Mouse (Mus musculus) adrenal gland, postnatal 10 days (tissue): ENCODE data around the gene Pwwp2b. TPM values are rescaled to one million over a fixed set of nuclear protein-coding genes. Genes with fewer than 3 reads are reported as not detected.

Experiments used
- DNase-seq: peaks from one replicate; pipeline ENCODE4 v3.0.0; 2021; ENCODE audit warnings: mixed read lengths
- total RNA-seq, 2 experiments: library from RNA; stranded (reverse); gene quantifications; 2 replicates each; pipeline ENCODE4 v1.2.3; 2021

Pwwp2b gene
- total RNA-seq, 2 experiments from 2014 or later, result 9.2 to 22.2 TPM

DNA sequence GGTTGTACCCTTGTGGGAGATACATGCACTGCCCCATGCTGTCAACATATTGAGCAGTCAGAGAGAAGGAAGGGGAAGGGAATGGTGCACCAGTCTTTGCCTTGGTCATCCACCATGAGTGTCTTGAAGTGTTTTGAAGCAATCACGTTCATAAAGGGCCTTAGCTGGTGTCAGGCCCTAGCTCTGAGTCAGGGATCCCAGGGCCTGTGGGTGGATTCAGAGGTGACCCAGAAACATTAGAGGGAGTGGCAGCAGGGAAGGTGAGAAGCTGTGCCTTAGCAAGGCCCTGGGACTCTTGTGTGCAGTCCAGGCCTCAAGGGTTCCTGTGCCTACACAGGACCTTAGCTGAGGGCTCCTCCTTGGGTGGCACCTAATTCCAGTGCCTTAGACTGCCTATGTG lies 24.2 kb upstream of the Pwwp2b start:
- DNase-seq, result no peak

DNA sequence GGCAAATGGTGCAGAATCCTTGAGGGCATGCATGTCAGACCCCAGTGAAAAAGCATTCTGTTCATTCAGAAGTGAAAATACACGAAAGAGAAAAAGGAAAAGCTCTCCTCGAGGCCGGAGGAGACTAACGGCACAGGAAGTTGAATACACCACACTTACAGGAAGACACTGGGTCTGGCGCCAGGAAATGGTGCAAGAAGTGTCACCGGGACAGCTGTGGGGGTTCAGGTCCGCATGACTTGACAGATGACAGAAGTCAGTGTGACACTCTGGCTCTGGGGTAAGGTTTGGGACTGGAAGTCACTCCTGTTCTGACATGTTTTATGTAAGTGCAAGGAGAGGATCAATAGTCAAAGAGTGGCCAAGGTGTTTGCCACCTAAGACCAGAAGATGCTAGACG lies 23.6 kb upstream of the Pwwp2b start:
- DNase-seq, result no peak

DNA sequence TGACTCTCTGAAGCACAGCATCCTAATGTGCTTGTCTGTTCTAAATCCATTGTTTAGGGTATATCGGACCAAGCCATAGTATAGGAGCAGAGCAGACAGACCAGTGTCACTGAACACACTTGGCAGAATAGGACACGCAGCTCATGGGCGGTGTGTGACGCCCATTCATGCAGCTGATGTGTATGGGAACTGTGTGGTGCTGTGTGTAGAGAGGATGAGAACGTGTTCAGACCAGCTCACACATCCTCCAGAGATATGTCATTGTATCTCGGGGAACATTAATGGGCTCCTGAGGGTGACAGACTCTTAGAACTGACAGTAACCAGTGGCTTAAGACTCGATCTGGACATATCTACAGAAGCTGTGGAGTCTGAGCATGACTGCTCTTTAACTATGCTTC lies 21.9 kb upstream of the Pwwp2b start:
- no peak for DNase-seq

DNA sequence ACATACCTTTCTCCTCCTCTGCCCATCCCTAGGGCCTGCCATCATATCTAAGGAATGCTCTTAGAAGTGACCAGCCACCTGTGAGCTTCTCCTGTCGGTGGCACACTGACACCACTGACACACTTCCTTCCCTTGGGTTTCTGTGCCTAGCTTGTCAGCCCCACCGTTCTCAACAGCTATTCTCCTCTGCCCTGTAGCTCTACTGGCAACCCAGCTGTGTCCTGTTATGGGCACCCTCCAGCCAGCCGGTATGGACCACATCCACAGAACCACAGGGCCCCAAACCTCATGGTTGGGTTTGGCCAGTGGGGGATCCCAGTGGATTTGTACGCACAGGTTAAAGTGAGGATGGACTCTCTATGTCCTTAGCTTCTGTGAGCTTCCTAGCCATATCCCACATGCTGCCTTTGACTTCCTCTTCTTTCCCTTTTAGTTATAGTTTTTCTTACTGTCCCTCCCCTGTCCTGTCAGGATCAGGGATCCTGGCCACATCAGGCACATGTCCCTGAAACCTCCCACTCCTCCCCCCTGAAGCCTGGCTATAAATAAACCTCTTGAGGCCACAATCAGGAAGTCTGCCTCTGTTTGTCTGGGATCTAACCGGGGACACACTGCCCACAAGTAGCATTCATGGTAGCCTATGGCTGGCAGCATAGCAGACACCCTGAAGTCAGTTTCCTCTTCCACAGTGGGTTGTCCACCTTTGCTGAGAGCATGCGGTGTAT lies 19.7 kb upstream of the Pwwp2b start:
- no peak for DNase-seq

DNA sequence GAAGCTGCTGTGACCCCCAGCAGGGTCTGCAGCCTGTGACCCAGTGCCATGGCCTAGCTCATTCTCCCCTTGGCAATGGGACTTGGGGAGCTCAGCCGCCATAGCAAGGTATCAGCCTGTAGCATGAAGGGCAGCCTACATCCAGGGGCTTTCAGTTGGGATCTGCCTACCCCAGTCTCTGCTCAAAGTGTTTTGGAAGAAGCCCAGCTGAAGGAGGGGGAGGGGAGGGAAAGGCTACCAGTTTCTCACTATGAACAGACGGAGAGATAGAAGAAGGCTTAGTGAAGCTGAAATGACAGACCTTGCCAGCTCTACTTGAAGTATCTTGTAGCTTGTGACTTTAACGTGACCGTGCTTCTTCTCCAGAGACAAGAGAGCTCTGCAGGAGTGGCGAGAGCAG lies 18.4 kb upstream of the Pwwp2b start:
- DNase-seq, result no peak

DNA sequence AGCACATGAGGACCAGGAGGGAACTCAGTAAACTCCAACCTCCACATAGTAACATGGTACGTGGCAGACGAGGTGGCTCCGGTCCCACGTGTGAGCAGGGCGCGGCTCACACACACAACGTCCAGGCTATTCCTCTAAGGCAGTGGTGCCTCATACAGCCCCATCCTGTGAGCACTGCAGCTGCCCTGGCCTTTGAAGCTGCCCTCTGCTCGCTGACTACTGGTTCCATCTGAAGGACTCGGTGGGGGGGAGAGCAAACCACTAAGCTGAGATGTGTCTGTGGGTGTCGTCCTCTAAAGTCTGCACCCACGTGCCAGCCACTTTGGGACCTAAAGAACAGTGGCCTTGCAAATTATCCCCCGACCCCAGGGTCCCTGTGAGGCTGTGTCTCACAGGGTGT lies 18.0 kb upstream of the Pwwp2b start:
- DNase-seq, result no peak

DNA sequence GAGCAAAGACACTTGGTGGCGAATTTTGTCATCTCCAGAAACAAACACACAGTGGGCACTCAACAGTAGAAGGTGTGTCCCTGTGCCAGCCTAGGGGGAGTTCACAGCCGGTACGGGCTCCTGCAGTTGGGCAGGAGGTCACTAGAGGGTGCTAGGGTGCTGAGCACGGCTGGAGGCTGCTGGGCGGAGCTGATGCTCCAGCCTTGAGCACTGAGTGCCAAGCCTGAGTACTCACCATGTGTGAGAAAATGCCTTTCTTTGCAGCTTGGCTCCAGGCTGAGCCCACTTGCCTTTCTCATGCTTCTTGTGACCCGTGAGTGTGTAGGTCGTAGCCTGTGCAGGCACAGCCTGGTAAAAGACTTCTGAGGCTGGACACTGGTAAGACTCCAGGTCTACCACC lies 14.6 kb upstream of the Pwwp2b start:
- DNase-seq, result peak; percentile 94

DNA sequence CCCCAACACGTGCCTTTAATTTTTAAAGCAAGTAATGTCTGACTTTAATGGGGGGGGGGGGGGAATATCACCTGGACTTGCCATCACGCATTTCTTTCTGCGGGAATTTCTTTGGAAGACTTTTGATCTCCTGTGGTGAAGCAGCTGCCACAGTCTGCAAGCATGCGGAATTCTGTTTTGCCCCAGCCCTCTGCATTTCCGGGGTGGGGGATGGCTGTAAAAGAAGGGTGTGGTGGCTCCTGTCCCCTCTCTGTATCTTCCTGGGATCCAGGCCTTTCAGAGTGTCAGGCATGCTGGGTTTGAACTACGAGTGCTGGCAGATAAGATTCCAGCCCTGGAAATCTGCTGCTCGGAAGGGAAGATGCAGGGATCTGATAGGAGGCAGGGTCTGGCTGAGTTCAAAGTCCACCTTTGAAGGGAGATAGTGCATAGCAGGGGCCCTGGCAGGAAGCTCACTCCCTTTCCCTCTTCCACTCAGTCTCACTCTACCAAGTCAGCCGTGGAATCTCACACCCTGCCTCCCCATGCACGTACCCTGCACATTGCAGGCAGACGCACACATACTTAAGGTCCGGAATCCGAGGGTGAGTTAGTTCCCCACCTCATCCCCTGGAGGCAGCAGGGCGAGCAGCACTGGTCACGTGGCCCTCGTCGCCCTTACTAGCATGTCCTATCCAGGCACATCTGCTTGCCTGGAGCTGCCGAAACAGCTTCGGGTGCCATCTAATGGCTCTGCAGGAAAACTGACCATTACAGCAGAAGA lies 13.7 kb upstream of the Pwwp2b start:
- DNase-seq, result peak; percentile 71

DNA sequence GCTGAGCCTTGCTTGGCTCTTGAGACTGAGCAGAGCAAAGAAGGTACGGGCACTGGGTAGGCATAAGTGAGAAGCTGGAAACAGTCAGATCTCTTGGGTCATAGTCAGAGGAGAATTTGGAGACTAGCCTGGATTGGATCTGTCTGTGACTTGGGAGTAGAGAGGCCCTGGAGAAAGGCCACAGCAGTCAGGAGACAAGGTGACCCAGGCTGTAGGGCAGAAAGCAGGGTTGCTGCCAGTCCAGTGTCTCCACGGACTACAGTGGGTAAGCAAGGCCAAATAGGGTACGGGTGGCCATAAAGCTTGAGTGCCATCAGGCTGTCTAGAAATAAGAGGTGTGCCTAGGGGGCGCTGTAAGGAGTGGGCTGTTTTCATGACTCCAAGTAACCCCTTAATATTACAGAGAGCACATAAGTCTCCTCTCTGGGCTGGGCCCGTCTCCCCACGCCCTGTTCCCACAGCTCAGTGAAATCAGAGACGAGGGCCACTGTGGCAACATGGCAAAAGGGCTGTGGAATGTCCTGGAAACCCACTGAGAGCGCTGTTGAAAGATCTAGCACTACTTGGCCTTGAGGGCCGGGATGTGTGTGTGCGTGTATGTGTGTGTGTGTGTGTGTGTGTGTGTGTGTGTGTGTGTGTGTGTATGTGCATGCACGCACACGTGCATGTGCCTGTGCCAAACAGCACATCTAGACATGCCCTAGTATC lies 12.5 kb upstream of the Pwwp2b start:
- DNase-seq, result peak; percentile 62

DNA sequence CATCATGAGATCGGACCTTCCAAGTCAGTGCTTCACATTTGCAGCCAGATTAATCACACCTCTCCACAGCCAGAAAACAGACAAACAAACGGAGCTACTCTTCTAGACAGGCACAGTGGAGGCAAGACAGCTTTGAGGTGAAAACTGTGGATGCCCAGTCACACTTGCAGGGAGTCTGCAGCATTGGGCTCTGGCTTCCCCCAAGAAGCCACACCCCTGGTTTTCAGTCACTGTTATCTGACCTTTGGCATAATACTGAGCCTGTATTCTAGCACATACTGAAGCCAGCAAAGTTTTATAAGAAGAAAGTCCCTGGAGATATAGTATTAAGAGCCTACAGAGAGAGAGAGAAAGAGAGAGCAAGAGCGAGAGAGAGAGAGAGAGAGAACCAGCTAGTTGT lies 8.8 kb upstream of the Pwwp2b start:
- no peak for DNase-seq

DNA sequence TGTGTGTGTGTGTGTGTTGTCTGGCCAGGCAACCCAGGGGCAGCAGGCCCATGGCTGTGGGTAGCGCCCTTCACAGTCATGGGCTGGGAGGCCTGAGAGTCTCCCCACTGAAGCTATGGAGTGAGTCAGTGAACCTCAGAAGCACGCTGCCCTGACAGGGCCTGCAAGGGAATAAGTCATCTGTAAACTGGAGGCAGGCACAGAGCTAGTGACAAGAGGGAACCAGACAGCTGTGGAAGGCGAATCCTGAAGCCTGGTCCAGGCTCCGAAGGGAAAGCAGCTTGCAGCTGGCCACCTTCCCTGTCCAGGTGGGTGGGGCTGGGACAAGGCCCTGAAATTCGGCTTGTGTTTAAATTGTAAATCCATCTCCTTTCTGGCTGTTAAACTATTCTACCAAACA lies 2.2 kb upstream of the Pwwp2b start:
- peak; percentile 51 for DNase-seq

DNA sequence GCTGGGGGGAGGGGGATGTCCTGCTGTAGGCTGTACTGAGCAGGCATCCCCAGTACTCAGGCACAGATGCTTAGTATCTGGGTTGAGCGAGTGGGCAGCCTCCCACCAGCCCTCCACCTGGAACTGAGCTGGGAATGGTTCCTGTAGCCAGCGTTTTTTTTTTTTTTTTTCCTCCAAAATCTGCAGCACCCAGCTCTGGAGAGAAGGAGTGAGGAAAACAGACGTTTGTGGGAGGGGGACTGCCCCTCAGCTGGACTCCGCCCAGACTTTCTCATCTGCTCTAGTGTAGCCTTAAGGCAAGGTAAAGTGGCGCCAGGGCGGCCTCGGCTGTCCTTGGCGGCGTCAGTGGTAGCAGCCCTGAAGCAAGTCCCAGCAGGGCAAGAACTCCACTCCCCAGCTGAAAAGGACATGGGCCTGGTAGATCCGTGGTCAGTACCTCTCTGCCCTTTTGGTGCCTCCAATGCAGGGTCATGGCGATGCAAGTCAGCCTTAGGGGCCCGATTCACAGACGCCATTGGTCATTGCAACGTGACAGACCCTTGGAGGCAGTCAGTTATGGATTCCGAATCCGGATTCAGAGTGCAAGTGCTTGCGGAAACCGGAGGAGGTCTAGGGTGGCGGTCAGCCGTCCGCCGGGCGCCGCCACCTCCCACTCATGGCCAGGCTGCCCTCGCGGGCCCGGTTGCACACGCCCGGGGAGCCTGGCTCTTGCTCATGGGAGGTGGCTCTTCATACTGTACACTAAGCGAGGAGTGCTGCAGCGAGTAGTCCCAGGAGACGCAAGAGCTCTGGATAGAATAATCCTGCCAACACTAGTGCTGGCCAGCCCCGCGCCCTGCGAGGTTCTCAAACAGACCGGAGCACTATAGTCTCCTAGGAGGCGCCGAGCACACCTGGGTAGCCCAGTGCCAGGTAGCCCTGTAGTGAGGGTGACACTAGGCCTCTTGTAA lies 1.1 kb upstream of the Pwwp2b start:
- peak; percentile 79 for DNase-seq

DNA sequence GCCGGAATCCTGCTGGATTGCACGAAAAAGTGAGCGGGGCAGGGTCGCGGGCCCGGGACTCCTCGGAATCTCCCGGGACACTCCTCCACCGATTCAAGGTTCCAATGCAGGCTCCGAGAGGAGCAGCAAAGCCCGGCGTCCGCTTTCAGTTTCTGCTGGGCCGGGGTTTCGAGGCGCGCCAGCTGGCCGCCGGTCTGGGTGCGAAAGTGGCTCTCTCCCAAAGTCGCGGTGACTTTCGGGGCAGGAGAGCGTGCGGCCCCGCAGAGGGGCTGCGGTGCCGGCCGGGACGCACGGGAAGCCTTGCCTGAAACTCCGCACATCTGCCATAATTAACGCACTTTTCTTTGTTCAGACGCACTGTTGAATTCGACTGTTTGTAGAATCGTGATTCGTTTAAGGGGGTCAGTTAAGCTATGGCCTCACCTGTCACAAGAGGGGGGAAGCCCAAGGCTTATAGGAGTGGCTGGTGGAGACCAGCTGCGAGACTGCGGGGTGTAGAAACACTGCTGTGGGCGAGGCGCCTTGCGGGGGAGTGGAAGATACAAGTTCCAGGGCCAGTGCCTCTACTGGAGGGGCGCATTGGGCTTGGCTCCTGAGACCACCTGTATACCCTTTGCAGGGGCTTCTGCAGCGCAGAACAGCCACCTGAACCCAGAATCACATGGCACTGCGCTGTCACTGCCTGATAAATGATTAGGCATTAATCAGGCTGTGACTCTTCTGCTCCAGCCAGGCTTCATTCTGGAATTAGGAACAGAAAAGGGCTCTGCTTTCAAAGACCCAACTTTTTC lies 528 bp downstream of the Pwwp2b start:
- DNase-seq, result peak; percentile 47

DNA sequence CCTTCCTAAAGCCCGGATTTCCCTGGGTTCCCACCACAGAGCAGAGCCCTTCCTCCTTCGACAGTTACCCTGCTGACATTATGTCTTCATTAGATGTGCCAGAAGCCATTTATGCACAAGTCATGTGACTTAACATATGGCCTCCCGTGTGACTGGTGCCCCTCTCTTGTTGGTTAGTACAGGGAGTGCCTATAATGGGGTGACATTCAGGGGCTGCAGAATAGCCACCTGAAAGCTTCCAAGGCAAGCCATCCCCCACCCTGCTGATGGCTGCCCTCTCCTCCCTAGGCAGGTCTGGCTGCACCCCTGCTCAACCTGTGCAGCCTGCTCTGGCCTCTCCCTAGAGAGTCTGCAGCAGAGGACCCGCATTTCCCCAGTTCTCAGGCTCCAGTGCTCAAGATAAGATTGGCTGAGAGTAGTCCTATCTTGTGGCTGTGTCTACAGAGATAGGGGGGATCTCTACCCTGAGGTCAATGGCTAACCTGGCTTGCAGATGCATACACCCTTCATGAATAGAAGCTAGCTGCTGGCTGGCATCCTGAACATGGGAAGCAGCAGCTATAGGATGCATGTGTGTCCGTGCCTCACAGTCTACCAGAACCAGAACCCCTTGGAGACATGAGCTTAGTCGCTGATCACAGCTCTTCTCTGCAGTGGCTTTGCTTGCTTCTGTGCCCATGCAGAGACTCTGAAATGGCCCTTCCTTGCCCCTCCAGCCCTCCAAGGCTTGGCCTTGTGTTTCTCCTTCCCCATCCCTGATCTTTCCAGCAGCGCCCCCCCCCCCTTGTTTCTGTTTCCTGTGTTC lies 1.3 kb downstream of the Pwwp2b start:
- DNase-seq, result no peak

DNA sequence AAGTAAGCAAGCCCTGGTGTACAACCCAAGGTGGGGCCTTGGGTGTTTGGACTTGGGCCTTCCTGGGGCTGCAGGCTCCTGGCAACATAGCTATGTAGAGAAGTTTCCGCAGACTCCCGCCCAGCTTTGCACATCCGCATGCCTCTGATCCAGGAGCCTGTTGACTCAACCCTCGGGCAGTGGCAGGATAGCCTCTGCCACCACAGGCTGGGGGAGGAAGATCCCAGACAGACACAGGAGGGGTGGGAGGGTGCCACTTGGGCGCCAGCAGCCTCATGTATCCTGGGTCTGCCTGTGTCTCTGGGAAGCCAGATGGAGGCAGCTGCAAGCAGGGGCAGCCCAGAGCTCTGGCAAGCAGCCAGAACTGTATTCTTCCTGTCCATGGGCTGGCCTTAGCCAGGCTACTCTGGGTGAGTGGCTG lies 3.6 kb downstream of the Pwwp2b start:
- peak; percentile 79 for DNase-seq

DNA sequence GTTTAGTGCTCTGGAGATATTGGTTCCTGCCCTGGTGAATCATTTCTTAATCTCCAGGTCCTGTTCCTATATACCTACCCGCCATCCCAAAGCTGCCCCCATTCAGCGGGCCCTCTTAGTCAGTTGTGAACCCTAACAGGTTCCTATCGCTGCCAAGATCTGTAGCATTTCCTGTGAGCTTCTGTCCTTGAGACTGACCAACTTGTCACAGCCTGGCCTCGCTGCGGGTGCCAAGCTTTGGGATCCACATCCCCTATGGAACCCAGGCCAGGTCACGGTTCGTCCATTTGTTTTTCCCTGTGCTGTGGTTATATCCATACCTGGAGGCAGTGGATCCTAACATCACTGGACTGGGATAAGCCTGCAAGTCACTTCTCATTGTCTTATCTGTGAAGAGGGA lies 4.3 kb downstream of the Pwwp2b start:
- DNase-seq, result peak; percentile 50

DNA sequence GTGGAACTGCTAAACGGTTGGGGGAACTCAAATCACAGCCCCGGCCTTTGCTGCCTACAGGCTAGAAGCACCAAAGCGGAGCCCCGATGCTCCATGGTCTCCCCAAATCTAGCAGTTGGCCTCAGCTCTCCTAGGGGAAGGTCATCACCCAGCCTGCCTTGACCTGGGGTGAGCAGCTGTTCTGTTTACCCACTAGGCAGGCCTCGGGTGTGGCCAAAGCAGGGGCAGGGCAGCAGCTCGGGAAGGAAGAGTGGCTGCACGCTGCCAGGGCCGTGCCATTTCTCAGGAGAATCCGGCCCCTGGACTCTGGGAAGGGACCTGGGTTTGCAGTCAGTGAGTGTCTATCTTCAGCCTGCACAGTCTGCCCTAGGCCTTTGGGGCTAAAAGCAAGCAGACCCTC lies 4.7 kb downstream of the Pwwp2b start:
- DNase-seq, result peak; percentile 67

DNA sequence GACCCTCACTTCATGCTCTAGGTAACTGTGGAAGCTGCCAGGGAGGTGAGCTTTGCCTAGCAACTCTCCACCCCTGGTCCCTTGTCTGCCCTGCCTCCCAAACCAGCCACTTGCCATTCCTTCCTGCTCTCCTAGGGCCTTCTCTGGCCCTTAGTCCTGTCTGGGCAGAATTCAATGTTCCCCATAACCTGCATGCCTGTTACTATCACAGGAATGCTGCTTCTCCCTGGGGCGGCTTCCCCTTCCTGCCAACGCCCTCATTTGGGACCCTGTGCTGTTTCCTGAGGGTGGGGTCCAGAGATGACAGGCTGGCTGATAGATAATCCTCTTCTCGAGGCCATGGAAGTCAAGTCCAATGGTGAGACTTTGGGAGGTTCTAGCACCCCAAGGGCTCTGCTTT lies 5.2 kb downstream of the Pwwp2b start:
- no peak for DNase-seq

DNA sequence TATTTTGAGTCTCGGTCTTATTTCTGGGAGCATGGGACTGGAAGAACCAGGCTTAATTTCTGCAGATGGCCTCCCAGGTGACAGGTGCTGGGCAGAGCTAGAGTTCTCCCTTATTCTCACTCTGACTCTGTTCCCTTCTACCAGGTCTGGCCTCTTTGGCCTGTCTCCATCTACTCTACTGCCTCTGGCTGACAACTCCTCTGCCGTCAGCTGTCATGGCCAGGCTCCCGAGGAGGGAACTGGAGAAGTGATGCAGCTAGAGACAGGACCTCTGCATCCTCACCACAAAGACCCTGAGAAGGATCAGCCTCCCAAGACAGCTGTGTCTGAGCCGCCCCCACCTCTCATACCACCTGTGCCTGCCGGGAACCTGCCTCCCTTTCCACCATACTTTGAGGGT lies 6.3 kb downstream of the Pwwp2b start:
- no peak for DNase-seq

DNA sequence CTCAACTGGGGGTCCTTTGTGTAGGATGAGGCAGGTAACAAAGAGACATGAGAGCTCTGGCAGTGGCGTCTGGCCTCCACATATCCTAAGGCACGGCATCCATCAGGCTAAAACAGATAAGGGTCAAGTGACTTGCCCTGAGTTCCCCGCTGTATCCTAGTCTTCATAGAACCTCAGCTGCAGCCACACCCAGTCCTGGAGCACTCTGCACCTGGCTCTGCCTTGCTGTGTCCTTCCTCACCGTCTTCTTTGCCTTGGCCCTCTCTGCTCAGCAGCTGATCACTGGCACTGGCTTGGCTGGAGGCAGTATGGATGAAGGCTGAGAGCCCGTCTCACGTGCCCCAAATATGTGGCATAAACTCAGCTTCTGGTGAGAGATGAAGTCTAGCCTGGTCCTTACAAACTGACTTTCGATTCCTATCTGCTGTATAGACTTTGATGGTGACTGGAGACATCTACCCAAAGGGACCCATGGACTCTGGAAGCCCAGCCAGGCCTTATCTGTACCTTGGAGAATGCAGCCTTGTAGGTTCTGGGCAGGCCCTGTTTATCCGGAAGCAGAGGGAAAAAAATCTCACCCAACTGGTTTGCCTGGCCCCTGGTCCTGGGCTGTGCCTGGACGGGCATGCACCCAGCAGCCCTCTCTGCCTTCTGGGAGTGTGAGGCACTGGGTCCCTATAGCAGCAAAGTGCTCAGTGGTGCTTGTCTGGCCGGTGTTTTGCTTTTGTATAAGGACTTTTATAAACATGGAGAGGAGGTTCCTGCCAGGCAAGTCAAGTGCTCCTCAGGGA lies 9.7 kb downstream of the Pwwp2b start:
- DNase-seq, result no peak
